Mouse (Mus musculus) lung, postnatal 10 days (tissue): ENCODE measurements around the gene Sh3bp4.

Experiments
- DNase-seq: peaks from one replicate; pipeline ENCODE4 v3.0.0; 2021

The Sh3bp4 gene

DNA sequence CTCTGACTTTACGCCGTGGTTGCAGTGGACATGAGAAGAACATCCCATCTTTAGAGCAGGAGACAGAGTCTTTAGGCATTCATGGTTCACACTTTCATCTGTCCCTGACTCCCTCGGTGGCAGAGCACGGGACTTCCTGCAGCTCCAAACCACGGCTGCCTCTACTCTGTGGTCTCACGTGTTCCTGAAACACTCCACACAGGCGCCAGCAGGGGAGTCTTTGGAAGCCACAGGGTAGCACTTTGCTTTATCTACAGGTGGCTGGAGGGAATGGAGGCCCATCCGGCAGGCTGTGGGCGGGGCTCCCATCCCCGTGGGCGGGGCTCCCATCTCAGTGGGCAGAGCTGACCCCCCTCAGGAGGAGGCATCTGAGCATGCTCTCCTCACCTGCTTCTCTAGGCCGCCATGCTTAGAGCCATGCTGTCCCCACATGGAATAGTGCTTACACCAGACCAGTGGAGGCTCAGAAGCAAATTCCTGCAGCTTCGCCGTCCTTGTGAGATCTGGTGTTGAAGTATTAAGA lies 60.9 kb downstream of the Sh3bp4 start:
- no peak for DNase-seq

DNA sequence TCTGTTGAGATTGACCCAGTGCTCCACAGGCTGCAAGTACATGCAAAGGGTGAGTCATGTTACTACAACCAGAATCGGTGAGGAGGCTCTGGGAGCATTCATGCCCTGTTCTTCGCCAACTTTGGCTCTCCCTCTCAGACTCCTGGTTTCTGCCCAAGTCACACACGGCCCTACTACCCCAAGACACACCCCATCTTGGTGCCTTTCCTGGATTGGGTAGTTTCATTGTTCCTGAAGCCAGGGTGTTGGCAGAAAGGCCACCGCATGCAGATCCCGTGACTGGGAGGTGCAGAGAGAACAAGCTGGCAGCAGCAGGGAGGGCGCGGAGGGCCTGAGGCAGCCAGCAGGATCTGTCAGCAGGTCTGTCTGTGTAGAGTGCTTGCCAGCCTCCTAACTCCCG lies 61.5 kb downstream of the Sh3bp4 start:
- DNase-seq = peak; percentile 58

DNA sequence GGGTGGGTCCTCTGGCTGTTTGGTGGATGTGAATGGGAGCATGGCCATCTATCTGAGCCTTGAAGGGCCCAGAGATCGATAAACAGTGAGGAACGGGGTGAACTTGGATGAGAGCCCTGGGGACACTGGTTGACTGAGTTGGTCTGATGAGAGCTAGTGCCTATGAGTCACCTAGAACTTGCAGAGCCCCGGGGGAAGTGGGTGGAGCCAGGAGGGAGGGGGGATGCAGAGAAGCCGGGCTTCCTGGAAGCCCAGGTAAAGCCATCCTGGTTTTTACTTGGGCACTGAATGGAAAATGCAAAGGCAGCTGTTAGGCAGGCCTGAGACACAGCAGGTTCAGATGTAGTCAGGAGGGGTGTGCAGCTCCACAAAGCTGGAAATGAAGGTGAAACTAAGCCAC lies 63.1 kb downstream of the Sh3bp4 start:
- no peak for DNase-seq

DNA sequence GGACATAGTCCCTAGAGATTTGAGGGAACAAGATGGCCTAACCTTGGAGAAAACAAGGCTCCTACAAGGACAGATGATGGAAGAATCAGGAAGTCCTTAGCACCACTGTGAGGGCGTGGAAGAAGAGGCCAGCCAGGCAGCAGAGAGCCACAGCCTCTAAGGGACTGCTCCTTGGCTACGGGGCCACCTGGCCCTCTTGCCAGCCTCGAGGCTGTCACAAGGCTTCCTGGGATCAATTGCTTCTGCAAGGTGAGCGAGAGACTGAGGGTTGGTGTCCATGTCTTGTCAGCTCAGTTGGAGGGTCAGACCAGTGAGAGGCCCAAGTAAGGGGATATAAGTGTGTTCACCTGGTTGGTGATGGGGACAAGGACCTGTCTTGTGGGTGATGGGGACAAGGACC lies 63.5 kb downstream of the Sh3bp4 start:
- DNase-seq = no peak

DNA sequence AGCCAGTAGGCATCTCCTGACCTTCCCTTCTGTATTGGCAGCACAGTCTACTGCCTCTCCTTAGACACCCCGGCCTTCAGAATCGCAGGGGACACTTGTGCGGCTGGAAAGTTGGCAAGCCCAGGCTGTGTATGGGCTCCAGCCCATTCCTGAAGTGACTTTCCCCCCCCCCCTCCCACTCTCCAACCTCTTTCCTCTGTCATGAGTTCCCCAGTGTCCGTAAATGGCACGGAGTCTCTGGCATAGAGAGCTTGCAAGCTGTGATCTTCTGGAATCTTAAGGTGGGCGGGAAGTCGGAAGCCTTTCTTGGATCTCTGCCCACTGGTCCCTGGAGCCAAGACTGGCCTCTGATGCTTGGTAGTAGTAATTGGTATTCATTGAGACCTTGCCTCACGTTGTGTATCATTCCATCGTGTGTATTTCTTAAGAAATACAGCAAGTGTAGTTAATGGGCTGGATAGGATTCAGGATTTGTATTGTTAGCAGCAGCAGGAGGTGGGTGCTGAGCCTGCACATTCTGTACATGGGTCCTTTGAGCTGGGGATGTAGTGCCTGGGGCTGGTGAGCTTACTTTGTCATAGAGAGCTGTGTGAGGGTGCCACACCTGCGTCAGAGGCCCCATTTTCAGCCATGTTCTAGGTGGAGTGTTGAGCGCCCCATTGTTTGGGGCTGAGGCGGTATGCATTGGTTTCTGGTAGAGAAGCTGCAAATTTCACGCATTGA lies 66.0 kb downstream of the Sh3bp4 start:
- DNase-seq = peak; percentile 79

DNA sequence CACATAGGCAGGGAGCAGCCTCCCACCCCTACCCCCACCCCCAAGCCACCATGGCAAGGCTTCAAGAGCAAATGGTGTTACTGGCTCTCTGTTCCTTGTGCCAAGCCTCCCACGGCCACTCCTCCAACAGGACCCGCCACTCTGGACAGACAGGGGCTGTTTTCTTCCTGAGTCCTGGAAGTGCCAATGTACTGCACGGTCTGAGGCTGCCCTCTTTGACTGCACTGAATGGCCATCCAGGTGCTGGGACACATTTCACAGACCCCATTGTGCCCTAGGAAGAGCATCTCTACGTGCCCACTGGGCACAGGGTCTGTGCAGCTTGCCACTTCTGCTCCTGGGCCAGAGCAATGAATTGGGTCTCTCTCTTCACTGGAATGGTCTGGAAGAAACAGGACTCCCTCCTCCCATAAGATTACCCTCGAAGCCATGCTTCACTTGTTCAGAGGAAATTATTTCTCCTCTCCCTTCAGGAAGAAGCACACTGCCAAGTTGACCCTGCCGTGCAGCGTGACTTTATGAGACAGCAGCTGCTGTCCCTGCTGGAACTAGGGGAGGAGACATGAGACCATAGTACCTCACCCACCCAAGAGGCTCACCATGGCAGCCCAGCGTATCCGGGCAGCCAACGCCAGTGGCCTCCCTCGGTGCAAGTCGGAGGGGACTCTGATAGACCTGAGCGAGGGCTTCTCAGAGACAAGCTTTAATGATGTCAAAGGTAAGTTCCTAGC lies 67.0 kb downstream of the Sh3bp4 start:
- DNase-seq = no peak

DNA sequence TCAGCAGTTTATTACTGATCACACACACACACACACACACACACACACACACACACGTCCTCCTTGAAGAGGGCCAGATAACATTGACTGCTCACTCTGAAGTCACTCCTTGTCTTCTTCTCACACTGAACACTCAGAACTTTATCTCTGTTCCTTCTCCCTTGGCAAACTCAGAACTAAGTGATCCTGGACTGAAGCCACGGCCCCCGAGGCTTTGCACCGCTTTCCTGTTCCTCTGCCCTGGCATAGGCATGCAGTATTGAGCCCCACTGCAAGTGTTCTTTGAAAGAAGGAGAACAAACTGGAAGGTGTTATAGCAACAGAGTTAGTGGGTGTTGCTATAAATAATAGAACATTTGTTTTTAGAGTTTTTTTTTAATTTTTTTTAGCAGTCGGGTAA lies 68.1 kb downstream of the Sh3bp4 start:
- DNase-seq = peak; percentile 58

DNA sequence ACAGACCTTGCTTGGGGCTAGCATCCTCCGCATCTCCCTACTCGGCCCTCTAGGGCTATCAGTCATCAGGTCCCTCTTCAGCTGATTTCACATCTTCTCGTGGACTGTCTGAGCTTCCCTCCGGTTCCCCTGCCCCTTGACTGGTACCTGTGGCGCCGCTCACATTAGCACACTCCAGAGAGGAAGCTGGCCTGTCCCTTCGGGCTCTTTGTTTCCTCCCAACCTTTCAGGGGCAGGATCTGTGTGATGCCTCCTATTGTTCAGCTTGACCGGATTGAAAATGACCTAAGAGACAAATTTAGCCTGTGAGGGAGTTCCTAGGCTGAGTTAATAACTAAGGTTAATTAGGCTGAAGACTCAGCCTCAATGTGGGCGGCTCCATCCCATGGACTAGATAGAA lies 69.9 kb downstream of the Sh3bp4 start:
- no peak for DNase-seq

DNA sequence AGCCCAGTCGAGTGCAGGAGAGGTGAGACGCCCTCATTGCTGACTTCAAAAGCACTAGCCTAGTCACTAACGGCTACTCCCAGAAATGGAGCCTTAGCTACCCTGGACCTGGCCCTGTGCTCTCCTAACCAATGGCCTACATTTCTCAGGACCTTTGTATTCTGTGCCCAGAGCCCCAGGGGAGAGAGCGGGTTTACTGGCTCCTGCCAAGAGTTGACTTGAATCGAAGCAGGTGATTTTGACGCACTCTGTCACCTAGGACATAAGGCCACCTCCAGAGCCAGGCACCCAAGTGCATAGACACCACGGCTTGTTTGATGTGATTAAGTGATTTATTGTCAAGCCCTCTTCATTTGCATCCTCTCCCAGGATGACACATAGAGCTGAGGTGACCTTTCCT lies 80.9 kb downstream of the Sh3bp4 start:
- DNase-seq = no peak

DNA sequence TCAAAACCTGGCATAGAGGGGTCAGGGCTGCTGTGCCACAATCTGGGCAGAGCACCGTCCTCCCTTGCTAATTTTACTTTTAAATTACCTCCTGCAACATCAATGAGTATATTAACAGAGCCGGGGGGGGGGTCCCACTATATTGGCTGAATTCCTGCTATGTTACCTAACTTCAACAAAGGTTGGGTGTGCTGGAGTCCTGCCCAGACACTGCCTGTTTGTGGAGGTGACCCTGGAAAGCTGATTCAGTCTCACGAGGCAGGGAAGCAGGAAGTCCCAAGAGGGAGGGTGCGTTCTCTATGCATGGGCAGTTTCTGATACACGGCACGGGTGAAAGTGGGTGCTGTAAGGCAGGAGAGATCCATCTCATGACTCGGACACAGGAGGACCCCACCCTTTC lies 82.4 kb downstream of the Sh3bp4 start:
- no peak for DNase-seq

DNA sequence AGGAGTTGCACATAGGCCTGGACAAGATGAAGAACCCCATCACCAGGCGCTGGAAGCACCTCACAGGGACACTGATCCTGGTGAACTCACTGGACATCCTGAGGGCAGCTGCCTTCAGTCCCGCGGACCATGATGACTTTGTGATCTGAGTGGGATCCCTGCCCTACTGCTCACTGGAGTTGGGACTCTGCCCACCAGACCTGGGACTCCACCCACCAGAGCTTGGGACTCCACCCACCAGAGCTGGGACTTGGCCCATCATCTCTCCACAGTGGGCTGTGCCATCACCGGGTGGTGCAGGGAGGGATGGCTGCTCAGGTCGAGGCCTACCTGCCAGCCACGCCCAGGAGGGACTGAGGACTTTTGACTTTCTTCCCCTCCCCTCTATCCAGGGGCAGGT lies 83.0 kb downstream of the Sh3bp4 start:
- DNase-seq = no peak

DNA sequence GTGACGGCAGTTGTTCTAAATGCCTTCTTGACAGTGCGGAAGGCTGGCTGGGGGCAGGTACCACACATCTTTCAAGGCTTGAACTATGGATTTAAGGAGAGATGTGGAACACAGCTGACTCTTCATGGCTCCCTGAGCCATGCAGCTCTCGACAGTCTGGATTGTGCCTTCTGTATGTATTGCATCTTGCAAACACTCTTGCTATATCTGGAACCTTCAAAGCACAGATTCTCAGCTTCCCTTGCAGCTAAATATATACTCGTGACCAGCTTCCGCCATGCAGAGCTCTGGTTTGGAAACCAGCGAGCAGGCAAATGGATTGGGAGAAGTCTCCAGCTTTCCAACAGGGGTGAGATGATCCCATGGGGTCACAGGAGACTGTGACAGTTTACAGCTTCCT lies 93.3 kb downstream of the Sh3bp4 start:
- DNase-seq = no peak

DNA sequence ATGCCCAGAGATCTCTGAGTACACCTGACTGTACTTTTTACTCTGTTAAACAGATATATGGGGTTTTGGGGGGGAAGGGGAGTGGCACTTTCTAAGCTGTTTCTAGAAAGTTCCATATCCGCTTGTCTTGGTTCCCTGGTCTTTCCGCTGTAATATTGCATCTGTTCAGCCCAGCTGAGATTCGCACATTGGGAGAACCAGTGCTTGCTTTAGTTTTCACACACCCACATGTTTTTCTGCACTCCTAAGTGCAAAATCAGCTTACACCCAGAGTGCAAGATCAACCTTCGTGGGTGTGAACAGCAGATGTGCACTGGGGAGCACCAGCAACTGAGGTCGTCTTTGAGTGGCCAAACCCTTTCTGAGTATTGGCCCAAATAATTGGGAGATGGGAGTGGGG lies 94.1 kb downstream of the Sh3bp4 start:
- DNase-seq = no peak

DNA sequence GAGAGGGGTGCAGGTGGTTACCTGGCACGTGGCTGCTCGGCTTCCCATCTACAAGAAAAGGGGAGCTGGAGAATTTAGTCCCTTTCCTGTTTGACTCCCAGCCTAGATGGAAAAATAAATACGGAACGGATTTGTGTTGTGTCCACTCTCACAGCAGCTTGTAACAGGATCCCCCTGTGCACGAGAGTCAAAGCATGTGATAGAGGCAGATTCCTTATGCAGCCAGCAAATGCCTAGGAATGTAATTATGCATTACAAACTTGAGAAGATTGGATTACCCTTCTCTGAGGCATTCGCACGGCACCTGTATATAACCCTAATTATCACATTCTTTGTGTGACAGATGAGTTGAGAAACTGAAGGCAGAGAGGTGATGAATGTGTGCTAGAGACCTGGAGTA lies 94.5 kb downstream of the Sh3bp4 start:
- DNase-seq = no peak

DNA sequence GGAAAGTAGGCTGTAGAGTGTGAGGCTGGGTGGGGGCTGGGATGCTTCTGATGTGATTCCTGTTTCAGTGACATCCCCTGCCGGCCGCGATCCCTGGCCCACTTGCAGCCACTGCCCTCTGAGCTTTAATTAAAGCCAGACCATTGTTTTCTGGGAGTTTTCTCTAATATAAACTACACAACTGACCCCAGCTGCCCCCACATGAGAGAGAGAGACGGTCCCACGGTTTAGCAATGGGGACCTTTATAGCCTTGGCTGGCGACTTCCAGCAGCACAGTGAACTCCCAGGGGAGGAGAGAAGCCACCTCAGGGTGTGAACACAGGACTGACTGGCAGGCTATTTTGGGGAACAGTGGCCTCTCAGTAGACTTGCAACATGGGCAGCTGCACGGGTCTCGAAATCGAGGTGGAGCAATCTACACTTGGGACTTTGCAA lies 96.6 kb downstream of the Sh3bp4 start:
- DNase-seq = peak; percentile 26

DNA sequence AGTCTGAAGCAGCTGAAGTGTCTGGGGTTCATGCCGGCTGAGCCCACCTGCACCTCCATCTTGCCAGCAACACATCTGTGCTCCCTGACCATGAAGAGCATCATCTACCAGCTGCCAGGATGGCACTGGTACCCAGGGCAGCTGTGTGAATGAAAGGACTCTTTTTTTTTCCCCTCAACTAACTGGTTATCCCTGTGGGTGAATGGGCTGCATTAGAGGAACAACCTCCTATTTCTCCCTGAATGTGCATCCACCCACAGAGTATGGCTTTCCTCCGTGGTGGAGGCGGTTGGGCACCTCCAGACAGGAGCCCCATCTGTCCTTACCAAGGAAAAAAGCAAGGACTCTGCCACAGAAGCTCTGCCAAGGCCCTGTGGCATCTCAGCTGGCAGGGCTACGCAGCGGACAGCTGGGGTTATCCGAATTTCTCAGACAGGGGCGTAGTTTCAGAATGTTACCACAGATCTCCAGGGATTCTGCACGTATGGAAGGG lies 101.1 kb downstream of the Sh3bp4 start:
- DNase-seq = no peak

DNA sequence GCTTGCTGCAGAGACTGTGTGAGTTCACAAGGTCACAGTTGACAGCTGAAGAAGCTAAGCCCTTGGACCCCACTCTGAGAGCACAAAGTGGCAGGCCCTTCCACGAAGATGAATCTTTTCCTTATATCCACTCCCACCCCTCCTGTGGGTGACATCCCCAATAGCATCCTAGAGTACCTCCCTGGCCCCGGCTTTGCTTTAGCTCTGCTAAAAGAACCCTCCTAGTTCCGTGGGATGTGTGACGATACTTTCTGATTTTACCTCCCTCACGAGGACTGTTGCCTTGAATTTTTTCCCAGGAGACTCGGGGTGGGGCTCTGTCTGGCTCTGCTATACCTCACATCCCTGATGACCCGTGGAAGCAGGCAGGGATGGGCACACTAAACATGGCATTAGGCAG lies 104.4 kb downstream of the Sh3bp4 start:
- no peak for DNase-seq

DNA sequence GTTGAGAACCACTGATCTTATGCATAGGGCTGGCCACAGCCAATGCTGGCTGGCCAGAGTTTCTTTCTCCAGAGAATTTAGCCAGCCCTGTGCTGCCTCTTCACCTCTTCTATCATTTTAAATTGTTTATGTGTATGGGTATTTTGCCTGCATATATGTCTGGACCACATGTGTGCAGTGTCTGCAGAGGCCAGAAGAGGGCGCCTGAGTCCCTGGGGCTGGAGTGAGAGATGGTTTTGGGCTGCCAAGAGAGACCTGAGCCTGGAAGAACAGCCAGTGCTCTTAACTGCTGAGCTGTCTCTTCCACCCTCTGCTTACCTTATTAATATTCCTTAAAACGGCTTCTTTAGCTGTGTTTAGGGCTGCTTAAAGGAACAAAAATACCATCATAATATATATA lies 105.1 kb downstream of the Sh3bp4 start:
- DNase-seq = peak; percentile 45

DNA sequence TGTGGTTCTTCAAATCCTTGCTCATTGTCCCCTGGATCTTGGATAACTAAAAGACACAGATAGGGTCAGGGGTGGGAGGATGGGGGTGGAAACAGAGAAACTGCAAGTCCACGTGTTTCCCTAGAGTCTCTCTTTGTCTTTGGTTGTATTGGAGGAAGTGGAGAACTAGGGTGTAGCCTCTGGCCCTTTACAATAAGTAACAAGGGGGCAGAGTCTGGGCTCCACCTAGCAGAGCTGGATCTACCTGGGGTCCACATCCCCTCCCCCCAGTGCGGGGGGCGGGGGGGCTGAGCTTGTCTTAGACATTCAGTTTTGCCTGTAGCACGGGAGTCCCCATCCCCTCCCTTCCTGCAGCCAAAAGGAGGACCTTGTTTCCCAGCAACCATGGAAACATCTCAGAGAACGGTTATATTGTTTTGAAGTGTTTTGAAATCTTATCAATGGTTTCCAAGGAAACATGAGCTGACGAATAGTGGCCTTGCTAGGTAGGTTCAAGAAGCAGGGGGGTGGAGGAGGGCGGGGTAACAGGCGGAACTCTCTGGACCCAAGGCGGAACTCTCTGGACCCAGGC lies 113.1 kb downstream of the Sh3bp4 start:
- peak; percentile 75 for DNase-seq

DNA sequence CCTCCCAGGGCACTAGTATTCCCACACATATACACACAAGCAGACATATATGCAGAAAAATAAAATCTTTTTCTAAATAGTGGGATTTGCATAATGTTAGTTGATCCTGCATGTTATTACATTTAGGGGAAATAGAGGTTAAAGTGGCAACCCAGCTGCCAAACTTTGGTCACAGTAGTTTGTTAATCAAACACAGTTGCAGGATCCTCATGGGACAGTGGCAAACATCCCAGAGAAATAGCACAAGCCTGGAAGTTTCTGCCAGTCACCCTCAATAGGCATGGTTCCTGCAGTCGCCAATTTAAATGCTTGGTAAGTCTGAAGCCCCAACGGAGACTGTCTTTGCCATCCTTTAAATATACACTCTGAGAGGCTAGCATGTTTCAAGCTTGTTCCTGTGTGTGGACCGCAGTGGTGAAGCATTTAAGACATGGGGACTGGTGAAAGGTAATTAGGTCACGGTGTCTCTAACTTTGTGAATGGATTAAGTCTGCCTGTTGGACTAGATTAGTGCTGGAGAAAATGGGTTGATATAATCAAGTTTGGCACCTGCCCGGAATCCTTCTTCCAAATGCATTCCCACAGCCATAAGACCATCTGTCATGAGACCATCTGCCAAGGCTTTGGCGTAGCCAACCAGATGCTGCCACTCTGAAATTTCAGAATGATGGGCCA lies 114.0 kb downstream of the Sh3bp4 start:
- DNase-seq = no peak

DNA sequence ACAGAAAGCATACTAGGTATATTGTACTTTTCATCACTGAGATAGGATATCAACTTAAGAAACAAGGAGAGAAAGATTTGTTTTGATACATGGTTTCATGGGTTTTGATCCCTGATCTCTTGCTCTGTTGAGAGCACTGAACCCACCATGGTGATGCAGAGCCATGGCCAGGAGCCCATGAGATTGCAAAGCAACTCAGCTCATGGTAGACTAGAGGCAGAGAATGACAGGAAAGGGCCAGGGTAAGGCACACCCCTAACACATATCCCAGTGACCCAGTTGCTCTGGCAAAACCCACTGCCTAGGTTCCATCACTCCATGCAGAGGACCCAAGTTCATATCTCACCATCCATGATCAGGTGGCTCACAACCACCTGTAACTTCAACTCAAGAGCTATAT lies 114.6 kb downstream of the Sh3bp4 start:
- no peak for DNase-seq

DNA sequence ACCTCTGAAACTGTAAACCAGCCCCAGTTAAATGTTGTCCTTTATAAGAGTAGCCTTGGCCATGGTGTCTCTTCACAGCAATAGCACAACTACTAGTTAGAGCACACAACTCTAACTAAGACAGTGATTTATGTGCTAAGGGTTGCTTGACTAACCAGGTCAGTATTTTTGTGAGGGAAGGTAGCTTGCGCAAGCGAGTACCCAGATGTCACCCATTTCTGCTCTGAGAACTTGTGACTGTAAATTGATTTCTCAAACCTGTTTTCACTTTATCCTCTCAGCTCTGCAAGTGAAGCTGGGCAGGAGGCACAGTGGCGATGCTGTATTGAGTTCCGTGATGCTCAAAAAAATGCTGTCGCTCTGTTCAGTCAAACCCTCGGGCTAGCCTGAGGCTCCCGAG lies 117.2 kb downstream of the Sh3bp4 start:
- no peak for DNase-seq

DNA sequence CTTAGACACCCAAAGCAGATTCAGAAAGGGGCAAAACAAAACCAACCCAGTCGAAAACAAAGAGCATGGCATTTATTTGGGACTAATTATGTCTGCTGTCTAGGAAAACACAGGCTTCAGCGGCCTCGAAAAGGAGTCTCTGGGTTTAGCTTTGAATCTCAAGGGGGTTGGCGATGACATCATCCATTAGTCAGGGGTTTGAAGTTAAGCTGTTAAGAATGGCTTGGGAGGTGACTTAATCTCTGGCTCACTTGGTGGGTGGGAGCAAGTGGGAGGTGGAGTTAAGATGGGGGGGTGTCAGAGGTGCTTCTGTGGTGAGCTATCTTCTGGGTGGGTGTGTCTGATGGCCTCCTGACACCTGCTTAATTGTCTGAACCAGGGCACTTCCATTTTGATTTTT lies 117.9 kb downstream of the Sh3bp4 start:
- DNase-seq = no peak
